Mouse (Mus musculus) T-helper 1 cell (primary cell): ENCODE data around the gene C8a.

Experiments used
- in situ Hi-C: fragments of 300-600 bp; cut with MboI, MseI; formaldehyde crosslinking; loops from one replicate; pipeline ENCODE4 v1.15.1; 2025; ENCODE audit warnings: high pct_unique_total_duplicates

Gene C8a

GRCm38 (mm10) chr4:104770331-104770730 is 105.9 kb downstream of the C8a start:
- in situ Hi-C loops, result no loop called here

DNA sequence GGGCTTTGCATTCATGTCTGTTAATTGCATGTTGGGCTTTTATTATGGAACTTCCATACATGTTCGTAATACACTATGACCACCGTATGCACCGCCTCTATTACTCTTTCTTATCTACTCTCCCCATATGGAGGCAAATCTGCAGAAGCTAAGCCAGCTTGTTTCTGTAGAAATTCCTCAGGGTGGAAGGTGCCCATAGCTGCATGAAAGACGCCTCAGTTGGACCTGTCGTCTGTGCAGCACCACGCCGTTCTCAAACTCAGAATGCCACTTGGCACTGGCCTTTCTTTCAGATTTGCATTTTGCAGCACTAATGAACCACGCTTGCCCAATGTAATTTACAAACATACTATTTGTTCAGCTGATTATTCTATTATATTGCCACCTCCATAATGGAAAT is 106.6 kb downstream of the C8a start:
- in situ Hi-C loops, result no loop called here

DNA sequence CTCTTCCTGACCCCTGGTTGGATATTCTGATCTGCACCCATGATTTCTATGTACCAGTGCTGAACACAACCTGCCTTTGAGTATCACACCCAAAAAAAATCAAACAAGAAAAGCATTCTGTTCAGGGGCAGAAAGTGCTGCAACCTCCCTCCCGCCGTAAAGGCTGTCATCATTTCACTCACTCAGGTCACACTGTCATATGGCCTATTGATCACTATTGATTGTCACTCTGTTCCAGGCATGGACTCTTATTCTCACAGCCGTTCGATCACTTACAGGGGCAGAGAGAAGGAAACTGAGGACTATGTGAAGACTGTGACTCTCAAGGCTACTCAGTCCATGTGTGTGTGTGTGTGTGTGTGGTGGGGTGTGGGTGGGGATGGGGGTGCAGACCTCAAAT is 108.0 kb downstream of the C8a start:
- in situ Hi-C loops, result no loop called here

DNA sequence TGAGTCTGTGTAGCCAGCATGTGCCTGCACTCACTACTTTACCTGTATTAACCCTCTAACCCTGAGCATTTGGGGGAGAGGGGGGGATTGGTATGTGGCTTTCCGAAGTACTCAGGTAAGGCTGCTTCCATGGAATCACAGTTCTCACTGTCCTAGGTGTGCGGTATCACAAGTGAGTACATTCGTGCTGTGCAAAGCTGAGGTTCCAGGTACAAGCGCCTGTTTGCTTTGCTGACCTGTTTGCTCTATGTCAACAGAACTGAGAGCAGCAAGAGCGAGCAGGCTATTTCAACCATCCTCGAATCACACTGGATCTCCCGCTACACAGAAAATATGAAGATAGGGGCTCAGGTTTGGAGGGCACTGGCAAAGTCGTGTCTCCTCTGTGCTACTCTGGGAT is 110.1 kb downstream of the C8a start, which contains the start of gene C8b:
Gene C8b, plus strand, starts transcription at position 253 of the 400 bp plus-strand sequence.
- in situ Hi-C loops, result no loop called here
